Mouse (Mus musculus) cerebellum, adult 11 months (tissue): ENCODE results near the gene Osbpl2.

Experiments used
- DNase-seq: peaks from one replicate; pipeline ENCODE4 v3.0.0; 2022

Gene Osbpl2

DNA sequence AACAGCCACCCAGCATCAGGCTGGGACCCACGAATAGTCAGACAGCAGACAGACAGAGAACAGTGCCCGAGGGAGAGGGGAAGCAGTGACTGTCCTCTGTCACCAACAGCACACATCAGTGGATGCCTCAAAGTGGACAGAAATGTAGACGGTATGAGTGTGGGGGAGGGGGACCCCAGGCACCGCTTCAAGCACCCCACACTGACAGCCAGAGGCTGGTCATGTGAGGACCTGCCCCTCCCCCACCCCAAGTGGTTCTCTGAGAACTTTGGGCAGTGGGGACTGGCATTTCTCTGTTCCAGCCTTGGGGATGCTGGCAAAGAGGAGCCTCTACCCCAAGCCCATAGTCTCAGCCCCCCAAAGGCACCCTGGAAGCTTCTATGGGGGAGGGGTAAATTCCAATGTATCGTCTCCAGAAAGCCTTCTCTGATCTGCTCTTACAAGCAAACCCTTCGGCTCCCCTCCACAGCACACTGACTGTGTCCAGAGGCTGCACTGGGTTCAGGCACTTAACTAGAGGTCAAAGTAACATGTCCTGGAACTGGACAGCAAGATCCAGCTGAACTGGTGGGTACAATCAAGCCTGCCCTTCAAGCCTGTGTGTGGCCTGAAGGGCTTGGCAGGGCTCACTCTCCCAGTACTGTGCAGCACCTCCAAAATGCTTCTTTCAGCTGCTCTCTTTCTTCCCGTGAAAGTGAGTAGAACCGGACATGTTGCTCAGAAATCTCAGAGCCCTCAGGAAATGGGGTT is 13.5 kb upstream of the Osbpl2 start:
- no peak for DNase-seq

DNA sequence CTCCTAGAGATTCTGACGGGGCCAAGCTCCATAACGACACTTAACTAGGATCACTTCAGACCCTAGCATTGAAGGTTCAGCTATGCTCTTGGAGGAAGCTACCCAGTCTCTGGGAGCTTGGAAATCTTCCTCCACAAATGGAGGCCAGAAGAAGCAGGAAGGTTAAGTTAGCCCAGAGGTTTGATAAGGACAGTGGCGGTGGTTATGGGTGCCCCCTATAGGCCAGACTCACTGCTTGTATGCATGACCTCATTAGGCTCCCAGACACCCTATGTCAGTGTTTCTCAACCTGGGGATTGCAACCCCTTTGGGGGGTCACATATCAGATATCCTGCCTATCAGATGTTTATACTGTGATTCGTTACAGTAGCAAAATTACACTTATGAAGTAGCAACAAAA is 12.0 kb upstream of the Osbpl2 start:
- no peak for DNase-seq

DNA sequence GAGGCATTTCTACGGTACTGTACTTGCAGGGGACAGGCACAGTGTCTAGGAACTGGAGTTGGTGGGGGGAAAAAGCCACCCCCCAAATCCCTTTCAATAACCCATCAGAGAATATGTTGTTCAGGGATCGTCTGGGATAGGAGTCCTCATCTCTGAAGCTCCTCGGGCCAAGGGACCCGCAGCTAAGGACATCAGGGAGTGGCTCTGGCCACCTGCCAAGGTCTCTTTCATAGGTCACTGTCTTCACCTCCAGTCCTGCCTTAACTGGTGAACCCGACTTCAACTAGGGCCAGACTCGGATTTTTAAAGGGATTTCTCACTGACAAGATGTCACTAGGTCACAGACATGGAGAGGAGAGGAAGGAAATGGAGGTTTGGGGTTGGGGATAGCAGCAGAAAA is 10.8 kb upstream of the Osbpl2 start:
- DNase-seq, result no peak

DNA sequence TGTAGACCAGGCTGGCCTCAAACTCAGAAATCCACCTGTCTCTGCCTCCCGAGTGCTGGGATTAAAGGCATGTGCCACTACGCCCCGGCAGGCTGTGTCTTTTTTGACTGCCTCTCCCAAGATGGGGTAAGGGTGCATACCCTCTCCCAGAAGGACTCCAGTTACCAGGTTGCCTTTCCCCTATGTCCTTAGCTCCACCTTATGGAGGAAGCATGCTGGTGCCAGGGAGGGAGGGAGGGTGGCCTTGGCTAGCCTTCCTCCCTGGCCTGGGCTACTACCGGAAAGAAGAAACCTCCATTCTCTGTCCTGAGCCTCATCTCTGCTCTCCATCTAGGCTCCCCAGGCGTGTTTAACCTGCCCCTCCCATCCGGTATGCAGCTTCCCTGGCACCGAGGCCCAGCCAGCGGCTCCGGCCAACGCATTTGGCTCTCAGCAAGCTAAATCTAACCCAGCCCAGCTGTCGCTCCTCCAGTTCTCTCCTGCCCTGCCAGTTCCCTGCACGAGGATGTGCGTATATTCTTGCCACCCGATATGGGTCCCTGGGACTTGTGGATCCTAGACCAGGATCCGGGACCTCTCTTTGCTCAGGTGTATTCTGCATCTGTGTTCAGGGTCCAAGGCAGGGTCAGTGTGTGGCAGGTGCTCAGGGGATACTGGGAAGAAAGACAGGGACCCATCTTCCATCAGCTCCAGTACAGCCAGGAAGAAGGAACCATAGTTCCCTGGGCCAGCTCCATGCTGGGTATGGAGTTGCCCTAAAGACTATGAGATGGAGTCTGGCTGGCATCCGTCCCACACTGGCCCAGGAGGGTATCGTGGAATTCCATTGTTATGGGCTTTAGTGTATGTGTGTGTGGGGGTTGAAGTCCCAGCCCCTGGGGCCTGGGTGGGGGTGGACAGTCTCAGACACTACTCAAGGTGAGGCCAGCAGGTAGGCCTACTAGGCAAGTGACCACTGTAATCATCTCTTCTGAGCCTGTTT is 4.9 kb upstream of the Osbpl2 start:
- DNase-seq, result peak; percentile 70

DNA sequence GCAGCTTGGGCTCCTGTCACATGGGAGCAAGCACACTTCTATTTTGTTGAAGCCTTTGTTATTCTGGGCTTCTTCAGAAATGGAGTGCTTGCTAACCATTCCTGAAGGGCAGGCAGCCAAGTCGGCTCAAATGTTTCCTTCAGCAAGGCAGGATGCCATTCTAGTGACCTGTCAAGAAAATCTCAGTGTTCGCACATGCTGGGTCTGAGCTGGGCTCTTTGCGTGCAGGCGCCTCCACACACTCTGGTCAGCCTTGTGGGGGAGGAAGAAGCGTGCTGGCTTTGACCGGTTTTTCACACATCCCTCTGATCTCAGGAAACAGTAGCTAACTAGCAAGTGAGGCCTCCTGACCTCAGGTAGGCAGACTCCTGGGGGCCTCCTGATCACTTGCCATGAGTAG is 3.8 kb upstream of the Osbpl2 start:
- peak; percentile 48 for DNase-seq

DNA sequence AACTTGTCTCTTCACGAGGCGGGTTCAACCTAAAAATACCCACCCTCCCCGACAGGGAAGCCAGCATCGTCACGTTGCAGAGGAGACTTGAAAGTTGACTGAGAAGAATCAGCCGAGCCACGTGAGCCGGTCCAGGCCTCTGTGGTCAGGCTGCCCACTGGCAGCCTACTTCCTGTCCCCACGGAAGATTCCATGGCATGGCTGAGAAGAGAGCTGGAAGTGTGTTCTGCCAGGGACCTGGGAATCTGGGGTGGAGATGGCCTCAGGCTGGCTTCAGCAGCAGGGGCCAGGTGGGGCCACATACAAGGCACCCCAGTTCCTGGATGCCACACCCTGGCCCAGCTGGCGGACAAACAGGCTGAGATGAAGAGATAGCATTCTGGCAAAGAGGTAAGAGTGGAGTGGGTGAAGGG is 3.0 kb upstream of the Osbpl2 start:
- no peak for DNase-seq

DNA sequence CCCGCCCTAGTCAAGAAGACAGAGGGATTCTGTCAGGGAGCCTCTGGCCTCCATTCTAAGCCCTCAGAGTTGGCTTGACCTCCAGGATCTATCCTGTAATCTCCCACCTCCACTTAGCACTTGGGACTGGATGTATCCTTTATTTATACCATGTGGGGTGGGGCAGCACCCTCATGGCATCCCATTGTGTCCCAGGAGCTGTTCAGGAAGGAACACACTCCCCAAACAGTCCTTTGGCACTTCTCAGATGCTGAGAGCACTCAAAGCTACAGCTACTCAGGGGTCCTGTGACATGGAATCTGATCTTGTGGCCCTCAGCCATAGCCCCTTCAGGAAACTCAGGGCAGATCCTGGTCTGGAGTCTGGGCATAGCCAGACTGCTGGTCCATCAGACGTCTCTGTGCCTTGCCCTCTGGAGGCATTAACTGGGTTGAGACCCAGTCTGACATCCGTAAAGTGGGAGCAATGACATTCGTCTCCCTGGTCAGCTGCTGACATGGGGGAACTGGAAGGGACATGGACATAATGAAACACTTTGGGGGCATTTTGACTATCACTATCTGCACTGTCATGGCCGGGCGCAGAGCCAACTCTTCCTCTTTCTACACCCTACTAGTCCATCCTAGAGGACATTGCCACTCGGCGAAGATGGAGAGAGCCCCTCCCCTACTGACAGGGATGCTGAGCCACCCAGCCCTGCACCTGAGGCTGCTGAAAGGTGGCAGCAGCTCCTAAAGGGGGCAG is 2.2 kb upstream of the Osbpl2 start:
- peak; percentile 49 for DNase-seq

DNA sequence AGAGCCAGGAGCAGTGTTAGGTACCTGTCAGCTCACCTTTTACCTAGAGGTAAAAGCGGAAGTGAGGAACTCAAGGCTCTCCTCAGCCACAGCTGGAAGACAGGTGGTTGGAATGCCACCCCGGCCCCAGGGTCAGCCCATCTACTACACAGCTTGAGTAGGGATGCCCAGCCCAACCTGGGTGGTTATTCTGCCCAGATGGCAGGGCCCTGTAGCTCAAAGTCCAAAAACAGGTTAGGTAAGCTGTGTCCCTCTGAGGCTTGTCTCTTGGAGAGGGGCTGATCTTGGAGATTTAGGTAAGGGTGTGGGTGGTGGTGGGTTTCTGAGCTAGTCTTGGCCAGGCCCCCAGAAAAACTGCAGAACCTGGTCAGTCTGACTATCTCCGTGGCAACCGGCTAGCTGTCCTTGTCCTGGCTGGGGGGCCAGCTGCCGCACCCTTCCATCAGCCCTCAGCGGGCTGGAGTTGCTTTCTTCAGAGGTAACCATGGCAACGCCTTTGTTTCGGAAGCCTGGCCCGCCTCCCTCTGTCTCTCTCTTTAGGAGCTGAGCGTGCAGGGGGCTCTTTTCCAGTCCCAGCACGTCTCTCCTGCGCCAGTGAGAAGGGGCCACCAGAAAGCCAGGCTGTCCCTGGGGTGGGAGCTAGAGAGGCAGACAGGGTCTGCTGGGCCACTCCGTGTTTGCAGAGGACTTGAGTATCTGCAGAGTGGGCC is 1.5 kb upstream of the Osbpl2 start:
- peak; percentile 39 for DNase-seq

DNA sequence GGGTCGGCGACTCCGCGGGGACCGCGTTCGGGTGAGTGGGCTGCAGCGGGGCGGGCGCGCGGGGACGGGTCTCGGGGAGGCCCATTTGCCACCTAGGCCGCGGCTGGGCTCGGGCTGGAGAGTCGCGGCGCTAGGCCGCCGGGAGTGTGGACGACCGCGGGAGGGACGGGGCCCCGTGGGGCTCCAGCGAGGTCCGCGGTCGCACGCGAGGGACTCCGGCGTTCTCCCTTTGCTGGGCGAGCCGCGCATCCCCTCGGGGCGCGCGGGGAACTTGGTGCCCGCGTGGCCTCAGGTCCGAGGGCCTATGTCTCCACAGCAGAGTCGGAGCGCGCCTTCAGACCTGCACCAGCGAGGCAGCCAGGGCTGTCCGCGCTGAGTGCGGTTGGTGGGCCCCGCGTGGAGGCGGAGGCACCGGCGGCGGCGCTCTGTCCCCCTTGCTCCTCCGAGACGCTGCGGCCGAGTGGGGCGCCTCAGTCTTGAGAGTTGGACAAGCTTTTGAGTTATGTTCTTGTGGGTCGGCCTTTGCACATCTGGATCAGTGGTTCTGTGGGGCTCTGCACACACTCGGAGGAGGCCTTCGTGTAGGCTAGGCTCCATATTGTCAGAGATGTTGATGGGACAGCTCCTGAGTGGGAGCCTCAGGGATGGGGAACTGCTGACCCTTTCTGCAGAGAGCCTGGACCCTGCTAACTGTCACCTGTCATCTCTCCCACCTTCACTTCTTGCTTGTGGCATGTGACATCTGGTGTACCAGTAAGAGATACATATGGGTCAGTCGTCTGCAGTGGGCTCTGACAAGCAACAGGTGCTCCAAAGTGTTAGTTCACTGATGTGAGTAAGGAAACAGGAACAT is 559 bp downstream of the Osbpl2 start:
- peak; percentile 45 for DNase-seq

DNA sequence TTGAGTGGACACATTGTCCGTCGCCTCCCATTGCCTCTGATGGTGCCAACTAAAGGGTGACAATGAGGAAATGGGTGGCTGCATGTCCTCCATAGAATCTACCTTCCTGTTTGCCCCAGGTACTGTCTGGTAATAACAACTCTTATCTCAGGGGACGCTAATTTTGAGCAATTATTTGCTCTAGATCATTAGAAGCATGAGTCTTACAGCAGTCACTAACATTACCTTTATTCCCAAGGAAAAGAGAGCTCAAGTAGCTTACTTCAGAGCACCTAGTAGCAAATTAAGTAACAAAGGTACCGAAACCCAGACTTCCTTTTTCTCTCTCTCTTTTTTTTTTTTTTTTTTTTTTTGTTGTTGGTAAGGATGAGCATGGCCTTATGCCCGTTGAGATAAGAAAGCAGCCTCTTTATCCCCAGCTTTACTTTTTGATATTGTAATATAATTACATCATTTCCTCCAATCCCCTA is 1.2 kb downstream of the Osbpl2 start:
- DNase-seq, result no peak

DNA sequence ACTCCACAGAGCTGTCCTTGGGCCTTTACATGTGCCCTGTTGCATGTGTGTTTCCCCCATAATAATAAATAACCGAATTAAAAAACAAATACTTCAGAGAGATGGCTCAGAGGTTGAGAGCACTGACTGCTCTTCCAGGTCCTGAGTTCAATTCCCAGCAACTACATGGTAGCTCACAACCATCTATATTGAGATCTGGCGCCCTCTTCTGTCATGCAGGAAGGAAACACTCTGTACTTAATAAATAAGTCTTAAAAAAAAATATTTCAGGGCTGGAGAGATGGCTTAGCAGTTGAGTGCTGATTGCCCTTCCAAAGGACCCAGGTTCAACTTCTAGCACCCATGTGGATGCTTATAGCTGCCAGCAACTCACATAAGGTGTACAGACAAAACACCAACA is 5.1 kb downstream of the Osbpl2 start:
- no peak for DNase-seq

DNA sequence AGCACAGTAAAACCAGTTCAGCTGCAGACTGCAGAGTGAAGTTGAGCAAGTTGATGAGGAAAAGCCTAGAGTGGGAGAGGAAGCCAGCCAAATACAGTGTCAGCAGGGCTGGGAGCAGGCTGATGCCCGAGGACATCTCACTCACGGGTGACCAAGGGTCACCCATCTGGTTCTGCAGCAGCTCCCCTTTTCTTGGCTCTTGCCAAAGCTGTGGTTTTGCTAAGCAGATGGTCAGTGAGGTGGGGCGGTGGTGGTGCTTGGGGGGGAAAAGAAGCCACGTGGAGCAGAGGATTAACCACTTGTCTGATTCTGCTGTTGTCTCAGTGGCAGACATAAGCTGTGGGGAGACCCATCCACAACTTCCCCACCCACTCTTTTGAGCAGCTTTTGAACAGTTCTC is 7.1 kb downstream of the Osbpl2 start:
- no peak for DNase-seq

DNA sequence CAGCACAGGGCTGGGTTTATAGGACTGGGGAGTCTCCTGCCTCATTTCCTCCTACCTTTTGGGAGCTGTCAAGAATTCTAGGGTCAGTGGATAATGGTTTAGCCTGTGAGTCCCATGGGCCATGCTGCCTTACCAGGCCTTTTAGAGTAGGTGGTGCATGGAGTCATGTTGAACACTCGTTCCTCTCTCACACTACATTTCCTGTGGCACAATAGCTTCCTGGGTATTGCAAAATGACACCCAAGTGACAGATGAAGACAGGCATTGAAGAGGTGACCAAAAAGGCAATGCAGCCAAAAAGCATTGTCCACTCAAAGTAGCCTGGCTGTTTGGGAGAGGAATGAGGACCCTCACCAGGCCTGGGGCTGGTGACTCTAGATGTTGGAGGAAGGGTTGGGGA is 8.6 kb downstream of the Osbpl2 start:
- no peak for DNase-seq

DNA sequence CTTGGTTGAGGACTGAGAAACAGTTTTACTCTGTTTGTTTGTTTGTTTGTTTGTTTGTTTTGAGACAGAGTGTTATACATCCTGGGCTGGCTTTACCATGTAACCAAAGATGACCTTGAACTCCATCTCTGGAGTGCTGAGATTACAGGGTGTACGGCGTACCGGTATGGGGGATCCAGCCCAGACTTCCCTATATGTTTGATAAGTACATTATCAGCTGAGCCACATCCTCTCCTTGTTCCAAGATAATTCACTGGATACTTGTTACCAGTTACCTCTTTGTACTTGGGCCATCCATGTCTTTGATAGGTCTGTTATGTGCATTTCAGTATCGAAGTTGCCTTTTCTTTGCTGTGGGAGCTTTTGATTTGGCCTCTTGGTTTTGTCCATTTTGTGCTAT is 14.1 kb downstream of the Osbpl2 start:
- no peak for DNase-seq

DNA sequence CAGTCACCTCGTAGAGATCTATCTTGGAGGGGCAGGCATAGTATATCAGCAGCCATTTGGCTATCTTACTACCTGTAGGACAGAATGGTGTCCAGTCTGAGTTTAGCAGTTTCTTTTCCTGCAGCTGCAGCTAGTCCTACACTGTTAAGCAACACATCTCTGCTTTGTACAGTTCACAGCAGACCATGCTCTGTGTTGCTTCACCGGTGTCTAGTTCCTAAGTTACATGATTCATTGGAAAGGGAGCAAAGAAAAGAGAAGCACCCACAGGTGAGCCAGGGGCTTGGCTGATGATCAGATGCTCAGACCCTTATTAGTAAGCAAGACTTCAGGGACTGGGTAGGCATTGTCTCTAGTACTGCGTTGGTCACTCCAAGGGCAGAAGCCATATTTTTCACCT is 14.8 kb downstream of the Osbpl2 start:
- no peak for DNase-seq

DNA sequence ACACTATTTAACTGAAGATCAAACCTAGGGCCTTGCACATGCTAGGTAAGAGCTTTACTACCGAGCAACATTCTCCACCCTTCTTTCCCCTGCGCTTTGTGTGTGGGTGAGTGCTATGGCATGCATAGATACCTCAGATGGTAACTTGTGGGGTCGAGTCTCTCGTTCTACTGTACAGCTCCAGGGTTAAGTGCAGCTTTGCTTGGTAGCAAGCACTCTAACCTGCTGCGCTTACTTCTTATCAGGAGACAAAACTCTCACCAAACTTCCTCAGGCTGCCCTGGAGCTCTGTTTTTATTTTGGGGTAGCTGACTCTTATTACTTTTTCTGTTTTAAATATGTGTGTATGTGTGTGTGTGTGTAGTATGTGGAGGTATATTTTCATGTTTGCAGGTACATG is 16.3 kb downstream of the Osbpl2 start:
- DNase-seq, result no peak

DNA sequence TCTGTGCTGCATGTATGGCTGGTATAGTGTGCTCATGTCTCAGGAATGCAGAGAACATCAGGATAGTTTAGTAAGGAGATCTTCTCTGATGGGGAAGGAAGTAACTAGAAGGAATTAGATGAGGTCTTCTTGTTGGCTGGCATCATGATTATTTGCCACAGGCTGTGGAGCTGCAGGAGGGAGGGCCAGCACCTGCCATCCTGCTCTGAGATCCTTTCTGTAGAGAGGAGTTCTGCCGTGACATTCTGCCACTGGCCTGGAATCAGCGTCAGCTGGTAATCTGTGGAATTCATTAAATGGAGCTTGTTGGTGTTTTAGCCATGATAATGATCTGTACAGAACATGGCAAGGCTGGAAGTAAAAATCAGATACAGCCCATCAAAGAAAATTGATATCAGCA is 27.0 kb downstream of the Osbpl2 start:
- DNase-seq, result peak; percentile 62

DNA sequence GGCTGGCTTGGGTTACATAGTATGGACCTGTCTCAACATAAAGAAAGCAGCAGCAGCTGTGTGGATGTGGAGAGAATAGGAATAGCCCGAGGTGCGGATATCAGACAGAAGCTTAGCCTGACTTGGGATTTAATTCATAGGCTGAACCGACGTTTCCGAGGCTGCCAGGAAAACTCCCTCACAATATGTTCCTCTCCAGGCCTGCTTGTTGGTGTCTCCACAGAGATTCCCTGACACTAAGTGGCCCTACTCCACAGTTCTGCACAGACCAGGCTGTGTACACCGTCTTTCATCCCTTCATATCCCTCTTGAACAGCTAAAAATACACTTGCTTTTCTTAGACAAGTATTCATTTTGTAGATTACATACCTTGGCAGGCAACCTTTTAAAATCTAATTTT is 28.3 kb downstream of the Osbpl2 start:
- DNase-seq, result no peak

DNA sequence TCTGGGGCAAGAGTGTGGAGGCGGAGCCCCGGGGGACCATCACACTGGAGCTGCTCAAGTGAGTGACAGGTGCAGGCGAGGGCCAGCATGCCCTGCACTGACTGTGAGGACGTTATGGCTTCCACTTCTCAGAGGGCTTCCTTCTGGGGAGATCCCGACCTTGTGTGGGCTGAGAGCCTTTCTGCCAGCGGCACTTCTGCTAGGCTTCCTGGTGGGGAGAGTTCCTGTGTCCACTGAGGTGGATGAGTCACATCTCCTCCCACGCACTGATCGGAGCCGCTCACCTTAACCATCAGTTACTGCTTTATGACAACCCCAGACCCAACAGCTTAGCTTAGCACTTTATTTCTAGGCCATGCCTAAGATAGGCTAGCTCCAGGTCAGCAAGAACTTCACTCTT is 29.4 kb downstream of the Osbpl2 start:
- DNase-seq, result no peak

DNA sequence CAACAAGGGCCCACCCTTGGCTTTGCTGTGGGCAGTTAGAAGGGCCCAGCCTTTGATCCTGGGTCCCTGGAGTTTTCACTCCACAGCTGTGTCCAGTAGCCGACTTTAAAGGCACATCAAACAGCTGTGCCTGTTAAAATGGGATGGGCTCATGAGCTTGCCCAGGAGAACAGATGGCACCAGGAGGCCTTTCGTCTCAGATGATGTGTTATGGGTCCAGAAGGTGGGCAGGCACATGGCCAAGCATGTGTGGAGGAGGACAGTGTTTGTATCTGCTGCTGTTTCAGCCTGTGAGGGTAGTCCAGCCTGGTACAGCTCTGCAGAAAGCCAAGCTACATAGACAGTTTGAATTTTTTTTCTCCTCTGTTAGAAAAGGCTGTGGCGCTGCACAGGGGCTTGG is 35.7 kb downstream of the Osbpl2 start:
- DNase-seq, result no peak

DNA sequence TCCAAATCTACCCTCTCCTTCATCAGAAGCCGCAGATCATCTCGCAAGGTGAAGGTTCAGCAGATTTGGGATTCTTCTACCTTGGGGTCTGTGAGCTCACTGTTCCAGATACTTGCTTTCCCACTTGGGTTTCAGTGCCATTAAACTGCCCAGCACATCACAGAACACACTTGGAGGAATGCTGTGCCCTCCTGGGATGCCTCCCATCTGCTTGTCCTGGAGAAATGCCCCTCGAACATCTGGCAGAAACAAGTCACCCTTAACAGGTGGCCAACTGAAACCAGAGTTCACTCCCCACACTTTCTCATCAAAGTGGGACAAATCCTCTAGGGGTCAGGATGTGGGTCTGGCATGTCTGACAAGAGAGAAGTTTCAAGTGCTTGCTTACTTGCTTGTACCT is 39.5 kb downstream of the Osbpl2 start:
- no peak for DNase-seq

DNA sequence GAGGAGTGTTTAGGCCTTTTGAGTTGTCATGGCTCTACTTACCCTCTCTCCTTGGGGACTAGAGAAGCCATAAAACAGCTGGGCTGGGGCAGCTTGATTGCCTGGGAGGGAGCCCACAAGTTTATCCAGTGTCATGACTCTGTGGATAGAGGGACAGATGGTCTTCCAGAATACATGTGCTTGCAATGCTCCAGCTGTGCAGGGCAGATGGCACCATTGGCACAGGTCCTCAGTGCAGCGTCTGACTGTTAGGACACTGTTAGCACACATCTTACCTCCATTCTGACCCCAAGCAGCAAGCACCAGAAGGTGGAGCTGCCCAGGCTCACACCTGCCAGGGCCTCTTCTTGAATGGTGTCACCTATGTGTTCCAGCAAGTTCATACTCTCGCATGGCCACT is 46.7 kb downstream of the Osbpl2 start:
- no peak for DNase-seq
